Mouse (Mus musculus) brain, embryonic 14.5 days (tissue): ENCODE data around the gene Lipt2.

Experiments used
- CTCF ChIP-seq: fragments of 200-500 bp; IDR thresholded peaks from 2 replicates; pipeline ENCODE4 v1.5.1; 2012; ENCODE audit warnings: inconsistent platforms, mild to moderate bottlenecking, moderate library complexity, borderline replicate concordance; ENCODE audit not compliant: insufficient read depth, insufficient read length; ENCODE audit errors: extremely low read depth
- POLR2A ChIP-seq: fragments of 200-500 bp; IDR thresholded peaks from 2 replicates; pipeline ENCODE4 v1.6.1; 2012; ENCODE audit warnings: mild to moderate bottlenecking, inconsistent platforms, borderline replicate concordance; ENCODE audit not compliant: poor library complexity, insufficient read depth, insufficient read length, severe bottlenecking; ENCODE audit errors: extremely low read depth

GRCm38 (mm10) chr7:100203616-100204015 lies 44.5 kb downstream of the Lipt2 start:
- TF ChIP-seq POLR2A = no peak
- no peak for TF ChIP-seq CTCF
